Mouse (Mus musculus) CD8-positive naive resting alpha-beta T cell, adult 2 months (primary cell): Measurements from ENCODE around the gene Gm13128.
"Not testable (repeated sequence)": the region's sequence is repeated elsewhere in the genome, so short reads cannot be mapped to it uniquely, and the experiment has no call there.

ENCODE experiments used
- DNase-seq, 2 experiments: peaks; one replicate each; pipeline ENCODE4 v3.0.0; 2022; ENCODE audit warnings: low read depth in 2 of 2, low spot score in 2 of 2

The Gm13128 gene

GRCm38 (mm10) chr4:144329949-144330348 lies at the start of gene Gm13128:
TSS of gene Gm13128 (plus strand) at chr4:144330249.
- DNase-seq = not testable (repeated sequence)

GRCm38 (mm10) chr4:144280388-144280787 lies 49.7 kb upstream of the Gm13128 start, which contains the start of gene Pramel5:
TSS of gene Pramel5 (minus strand) at chr4:144280488.
- not testable (repeated sequence) for DNase-seq

GRCm38 (mm10) chr4:144299414-144299813 lies 30.6 kb upstream of the Gm13128 start:
- DNase-seq = not testable (repeated sequence)

- not testable (repeated sequence) for DNase-seq
Observed at GRCm38 (mm10) chr4:144312666-144313460, 17.2 kb upstream of the Gm13128 start.

GRCm38 (mm10) chr4:144335856-144336255 lies 5.8 kb downstream of the Gm13128 start:
- DNase-seq = not testable (repeated sequence)

- not testable (repeated sequence) for DNase-seq
Observed at GRCm38 (mm10) chr4:144357642-144358041, 27.6 kb downstream of the Gm13128 start, which contains the start of gene Gm13119. TSS of gene Gm13119 (plus strand) at chr4:144357942.

GRCm38 (mm10) chr4:144377911-144378310 lies 47.9 kb downstream of the Gm13128 start, which contains the start of gene Pramef20:
TSS of gene Pramef20 (minus strand) at chr4:144377933.
- DNase-seq = no peak
